Mouse (Mus musculus): ENCODE data around the gene Lysmd1.

Lysmd1 gene

DNA sequence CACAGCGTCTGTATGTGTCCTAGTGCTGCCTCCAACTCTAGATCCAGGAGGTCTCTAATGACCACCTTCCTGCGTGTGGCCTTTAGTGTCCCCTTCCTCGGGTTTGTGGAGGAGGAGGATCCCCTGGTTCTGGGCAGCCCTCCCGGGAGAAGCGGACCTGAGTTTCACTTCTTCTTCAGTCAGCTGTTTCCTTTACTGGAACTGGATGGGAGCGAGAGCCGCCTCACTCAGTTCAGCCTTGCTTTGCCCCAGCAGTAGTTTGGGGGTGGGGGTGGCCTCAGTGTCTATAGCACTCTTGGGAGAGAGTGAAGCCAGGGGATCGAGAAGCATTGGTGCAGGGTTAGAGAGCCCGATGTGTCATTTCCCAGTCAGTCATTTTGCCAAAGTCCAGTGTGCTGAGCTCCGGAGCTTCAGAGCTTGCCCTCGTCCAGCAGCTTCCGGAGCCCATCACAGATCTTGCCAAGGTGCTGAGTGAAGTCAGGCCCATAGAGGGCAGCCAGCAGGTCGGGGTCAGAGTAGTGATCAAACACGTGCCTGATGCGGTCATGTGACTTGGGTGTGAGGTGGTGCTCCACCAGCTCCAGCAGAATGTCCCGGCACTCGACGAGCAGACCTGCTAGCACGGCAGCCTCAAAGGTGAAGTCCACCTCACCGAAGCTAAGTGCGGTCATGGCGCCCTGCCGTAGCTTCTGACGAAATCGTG, 5.8 kb downstream of the Lysmd1 start:
- DNase-seq (ENCODE audit: low spot score): peak; percentile 16

- DNase-seq (ENCODE audit: low spot score): no peak
Observed at GRCm38 (mm10) chr3:95140289-95140595, 6.4 kb downstream of the Lysmd1 start.

DNA sequence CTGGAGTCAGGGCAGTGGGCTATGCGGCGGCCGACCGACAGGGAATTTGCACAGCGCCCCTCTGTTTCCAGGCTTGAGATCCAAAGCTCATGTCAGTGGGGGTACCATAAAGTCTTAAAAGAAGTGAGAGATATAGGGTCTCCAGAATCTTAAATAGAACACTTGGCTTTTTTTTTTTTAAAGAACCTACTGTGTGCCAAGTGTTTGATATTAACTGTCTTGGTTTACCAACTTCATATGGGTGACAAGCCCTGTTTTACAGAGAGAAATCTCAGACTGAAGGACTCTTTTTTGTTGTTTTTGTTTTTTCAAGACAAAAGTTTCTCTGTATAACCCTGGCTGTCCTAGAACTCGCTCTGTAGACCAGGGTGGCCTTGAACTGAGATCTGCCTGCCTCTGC, 6.9 kb downstream of the Lysmd1 start:
- no peak for DNase-seq (ENCODE audit: low spot score)

GRCm38 (mm10) chr3:95141474-95141873, 7.6 kb downstream of the Lysmd1 start:
- no peak for DNase-seq (ENCODE audit: low spot score)

- no peak for DNase-seq (ENCODE audit: low spot score)
Observed at GRCm38 (mm10) chr3:95141952-95142616, 8.2 kb downstream of the Lysmd1 start, which contains the start of gene Tnfaip8l2. TSS of gene Tnfaip8l2 (minus strand) at chr3:95142360.

DNA sequence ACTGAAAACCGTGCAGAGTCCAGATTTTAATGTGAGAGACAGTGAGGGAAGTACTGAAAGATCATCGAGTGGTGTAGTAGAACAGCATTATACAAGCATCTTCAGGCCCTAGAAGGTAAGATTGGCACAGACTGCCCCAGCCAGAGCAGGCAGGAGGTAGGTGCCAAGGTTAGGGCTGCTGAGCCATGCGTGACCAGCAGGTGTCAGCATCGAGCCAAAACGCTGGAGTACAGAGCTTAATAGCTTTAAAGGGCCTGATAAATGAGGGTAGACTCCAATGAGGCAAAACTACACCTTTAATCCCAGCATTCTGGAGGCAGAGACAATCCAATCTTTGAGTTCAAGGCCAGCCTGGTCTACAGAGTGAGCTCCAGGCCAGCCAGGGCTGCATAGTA, 8.7 kb downstream of the Lysmd1 start:
- peak; percentile 94 for DNase-seq (ENCODE audit: low spot score)

- peak; percentile 67 for DNase-seq (ENCODE audit: low spot score)
Observed at GRCm38 (mm10) chr3:95147924-95148323, 14.0 kb downstream of the Lysmd1 start.

DNA sequence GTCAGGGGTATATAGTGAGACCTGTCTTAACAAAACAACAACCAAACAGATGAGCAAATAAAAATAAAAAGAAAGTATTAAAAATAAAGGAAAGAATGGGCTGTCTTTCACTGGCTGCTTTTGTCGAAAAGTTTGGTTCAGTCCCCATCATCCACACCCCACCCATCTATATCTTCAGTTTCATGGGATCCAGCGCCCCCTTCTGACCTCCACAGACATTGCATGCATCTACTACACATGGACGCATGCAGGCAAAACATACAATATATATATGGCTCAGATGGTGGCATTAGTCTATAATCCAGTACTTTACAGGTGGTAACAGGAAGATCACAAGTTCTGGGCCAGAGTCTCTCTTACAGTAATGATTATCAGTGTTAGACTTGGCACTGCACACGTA, 20.0 kb downstream of the Lysmd1 start:
- DNase-seq (ENCODE audit: low spot score): no peak

- no peak for DNase-seq (ENCODE audit: low spot score)
Observed at GRCm38 (mm10) chr3:95159511-95159986, 25.7 kb downstream of the Lysmd1 start.

DNA sequence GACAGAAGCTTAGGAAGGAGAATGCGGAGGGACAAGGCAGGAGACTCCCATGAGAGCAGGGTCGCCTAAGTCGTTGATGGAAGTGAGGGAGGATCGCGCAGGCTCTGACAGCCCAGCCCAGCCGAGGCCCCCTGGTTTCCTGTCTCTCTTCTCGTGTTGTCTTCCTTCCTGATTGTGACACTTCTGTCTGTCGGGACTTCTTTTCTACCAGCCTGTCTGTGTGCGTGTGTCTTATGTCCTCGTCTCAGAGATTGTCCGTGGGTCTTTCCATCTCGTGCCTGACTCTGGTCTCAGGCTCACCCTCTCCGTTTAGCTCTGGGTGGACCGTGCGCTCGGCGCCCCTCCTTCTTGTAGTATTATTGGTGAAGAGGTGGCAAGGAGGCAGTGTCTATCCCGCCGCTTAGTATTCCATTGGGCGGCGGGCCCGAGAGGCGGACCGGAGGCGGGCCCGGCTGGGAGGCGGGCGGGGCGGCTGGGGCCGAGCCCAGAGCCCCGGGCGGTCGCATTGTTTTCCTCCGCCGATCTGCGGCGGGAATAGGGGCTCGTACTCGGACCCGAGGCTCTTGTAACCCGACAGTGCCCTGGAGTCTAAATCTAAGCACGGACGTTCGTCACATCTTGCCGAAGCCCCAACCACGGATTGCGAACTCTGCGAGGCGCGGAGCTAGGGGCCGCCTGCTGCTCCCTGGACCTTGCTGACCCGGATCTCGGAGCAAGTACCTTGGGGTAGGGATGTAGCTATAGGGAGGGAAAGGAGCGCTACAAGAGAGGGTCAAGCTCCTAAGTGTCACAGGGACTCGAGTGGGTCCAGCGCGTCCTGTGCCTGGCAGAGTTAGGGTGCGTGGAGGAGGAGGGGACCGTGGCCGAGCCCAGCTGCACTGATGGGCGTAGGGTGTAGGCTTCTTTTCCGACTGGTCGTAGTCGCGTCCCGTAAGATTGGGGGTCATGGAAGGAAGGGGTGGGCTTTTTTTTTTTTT, 26.4 kb downstream of the Lysmd1 start, which contains the start of gene Sema6c:
Gene Sema6c (plus strand): TSS at position 471 of the 977 bp plus-strand sequence.
- peak; percentile 93 for DNase-seq (ENCODE audit: low spot score)

DNA sequence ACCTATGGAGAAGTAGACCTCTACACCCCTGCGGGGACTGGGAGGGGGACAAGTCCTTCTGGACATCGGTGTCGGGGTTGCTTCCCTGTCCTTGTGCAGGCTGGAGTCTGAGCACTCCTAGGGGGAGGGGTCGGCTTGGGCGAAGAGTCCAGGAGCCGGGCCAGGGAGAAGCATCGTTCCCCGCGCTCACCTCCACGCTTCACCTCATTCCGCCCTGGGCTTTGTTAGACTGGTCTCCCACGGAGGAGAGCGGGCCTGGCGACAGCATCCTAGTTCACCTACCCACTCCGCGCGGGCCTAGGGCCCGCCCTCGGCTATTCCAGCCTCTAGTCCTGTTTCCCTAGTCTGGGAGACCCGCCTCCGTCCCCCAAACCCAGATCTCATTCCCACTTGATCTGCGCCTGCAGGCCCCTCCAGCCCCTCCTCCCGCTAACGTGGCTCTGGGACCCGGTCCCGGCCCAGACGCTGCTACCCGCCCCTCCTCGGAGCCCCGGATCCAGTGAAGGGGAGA, 27.2 kb downstream of the Lysmd1 start:
- peak; percentile 54 for DNase-seq (ENCODE audit: low spot score)

DNA sequence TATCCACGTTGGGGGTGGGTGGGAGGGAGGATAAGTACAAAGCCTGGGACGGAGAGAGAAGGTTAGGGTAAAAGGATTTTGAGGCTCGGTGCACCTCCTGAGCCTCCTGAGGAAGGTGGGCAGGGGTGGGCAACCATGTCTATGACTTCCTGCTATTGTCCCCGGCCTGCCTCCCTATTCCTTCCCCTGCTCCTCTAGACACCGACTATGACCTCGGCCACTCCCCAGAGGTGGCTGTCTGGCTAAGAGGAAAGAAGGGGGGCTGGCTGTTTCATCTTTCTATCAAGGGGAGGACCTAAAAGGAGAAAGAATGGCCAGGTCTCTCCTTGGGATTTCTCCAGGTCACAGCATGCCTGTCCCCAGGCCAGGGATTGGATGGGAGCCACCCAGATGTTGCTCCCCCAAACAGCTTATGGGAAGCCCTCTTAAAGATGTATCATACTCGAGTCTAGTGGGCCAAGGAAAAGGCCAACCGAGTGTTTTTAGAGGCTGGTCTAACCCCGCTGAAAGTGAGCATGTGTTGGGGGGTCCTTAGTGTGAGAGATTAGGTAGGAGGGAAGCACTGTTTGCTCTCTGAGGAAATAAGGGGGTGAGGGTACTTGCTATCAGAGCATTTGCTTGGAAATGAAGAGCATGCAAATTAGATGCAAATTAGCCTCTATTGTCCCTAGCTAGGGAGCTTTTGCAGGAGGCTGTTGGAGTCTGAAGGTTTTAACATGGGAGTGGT, 27.9 kb downstream of the Lysmd1 start:
- no peak for DNase-seq (ENCODE audit: low spot score)

GRCm38 (mm10) chr3:95162345-95162628, 28.4 kb downstream of the Lysmd1 start:
- no peak for DNase-seq (ENCODE audit: low spot score)

- DNase-seq (ENCODE audit: low spot score): no peak
Observed at GRCm38 (mm10) chr3:95163419-95164255, 29.7 kb downstream of the Lysmd1 start.

- DNase-seq (ENCODE audit: low spot score): no peak
Observed at GRCm38 (mm10) chr3:95164256-95164550, 30.3 kb downstream of the Lysmd1 start.

DNA sequence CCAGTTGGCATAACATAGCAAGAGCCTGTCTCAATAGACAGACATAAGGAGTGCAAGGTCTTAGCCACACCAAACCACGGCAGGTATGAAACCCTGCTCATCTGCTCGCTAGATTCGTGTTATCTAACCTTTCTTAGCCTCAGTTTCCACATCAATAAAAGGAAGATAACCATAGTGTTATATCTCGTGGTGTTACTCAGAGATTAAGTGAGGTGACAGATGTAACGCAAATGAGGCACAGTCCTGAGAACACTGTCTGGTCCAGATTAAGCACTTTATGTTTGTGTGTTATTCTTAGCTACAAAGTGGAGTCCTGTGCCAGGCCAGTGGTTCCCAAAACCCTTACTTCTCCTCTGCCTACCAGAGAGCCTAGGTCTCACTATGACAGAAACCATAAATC, 31.0 kb downstream of the Lysmd1 start:
- DNase-seq (ENCODE audit: low spot score): no peak

DNA sequence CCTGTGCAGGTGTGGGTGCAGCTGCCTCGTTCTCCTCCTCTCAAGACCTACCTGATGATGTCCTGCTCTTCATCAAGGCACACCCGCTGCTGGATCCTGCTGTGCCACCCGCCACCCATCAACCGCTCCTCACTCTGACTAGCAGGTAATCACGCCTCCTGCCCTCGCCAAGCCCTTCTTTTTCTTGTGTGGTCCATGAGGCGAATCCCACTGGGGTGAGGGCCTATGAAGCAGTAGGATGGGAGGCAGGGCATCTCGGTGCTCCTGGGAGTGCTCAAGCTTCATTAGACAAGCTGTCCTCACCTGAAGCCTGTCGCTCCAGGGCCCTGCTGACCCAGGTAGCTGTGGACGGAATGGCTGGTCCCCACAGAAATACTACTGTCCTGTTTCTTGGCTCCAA, 36.1 kb downstream of the Lysmd1 start:
- DNase-seq (ENCODE audit: low spot score): no peak

GRCm38 (mm10) chr3:95171105-95171504, 37.2 kb downstream of the Lysmd1 start:
- no peak for DNase-seq (ENCODE audit: low spot score)

DNA sequence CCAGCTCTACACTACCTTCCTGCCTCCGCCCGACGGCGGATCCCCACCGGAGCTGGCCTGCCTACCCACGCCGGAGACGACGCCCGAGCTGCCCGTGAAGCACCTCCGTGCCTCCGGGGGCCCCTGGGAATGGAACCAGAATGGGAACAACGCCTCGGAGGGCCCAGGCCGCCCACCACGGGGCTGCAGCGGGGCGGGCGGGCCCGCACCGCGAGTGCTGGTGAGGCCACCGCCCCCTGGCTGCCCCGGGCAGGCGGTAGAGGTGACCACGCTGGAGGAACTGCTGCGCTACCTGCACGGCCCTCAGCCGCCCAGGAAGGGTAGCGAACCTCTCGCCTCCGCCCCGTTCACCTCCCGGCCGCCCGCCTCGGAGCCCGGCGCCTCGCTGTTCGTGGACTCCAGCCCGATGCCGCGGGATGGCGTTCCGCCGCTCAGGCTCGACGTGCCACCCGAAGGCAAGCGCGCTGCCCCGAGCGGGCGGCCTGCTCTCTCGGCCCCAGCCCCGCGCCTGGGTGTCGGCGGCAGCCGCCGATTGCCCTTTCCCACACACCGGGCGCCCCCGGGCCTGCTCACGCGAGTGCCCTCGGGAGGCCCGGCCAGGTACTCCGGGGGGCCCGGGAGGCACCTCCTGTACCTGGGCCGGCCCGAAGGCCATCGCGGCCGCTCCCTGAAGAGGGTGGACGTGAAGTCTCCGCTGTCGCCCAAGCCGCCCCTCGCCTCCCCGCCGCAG, 38.8 kb downstream of the Lysmd1 start:
- no peak for DNase-seq (ENCODE audit: low spot score)

DNA sequence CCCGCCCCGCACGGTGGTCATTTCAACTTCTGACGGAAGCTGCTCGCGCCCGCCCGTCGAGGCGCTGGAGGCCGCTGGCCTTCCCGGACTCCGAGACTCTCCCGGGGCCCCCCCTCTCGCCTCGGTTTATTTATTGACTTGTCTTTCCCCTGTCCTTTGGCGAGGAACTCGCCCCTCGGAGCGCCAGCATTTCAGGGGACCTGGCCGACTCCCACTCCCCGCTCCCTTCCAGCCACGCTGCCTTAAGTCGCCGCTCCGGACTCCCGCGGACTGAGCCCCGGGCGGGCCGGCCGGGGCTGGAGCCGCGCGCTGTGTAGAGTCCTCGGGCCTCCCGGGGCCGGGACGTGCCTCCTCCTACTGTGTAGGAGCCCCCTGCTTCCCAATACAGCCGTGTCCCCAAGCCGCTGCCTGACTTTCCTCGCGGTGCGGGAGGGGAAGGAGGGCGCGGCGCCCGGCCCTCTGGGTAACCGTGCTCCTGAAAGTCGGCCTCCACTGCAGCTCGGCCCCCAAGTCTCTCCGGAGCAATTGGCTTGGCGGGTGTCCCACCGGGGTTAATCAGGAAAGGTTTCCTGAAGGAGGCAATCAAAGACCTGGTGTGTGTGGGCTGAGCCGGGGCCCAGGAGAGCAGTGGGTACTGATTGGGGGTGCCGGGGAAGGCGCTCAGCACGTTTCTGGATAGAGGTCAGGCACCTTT, 39.5 kb downstream of the Lysmd1 start:
- DNase-seq (ENCODE audit: low spot score): no peak

All from embryo, embryonic 10 days (tissue).